Comparison of ENCODE assay signal across 8 mouse cellular contexts in the genomic region with DNA sequence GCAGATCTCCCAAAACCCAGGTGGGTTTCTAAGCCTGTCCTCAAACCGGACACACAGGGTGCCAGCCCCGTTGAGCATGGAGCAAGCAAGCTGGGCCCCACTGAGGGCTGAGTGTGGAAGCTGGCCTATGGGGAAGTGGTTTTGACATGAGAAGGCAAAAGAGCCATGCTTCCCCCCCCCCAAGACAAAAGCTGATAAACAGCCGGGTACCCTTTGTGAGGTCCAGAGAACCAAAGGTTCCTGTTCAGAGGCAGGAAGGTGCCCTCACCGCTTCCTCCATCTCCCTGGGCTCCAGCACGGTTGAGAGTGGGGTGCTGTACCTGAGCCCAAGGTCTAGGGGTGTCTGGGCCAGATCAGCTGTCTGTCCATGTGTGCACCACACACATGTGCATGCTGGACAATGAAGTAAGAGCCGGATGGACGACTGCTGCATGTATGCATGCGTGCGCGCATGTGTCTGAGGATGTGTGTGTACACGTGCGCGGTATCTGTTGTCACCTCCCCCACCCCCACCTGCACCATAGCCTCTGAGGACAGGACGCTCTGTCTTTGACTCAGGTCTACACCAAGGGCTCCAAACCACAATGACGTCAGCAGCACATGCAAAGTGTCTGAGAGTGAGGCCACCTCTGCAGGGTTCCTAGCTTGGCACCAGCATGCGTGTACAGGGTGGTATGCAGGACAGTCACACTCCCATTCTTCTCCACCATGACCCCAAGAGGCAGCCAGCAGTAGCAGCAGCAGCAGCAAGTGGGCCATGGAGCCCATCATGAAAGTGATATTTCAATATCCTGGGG.
A peak's percentile ranks its signal among the peaks of the same experiment; 100 is the strongest.
DNase-seq lines count a peak whose midpoint lies in the region; ATAC-seq and TF ChIP-seq lines count a peak whose summit lies in the region.
"Had no signal": no experiment of that assay in that cellular context is flagged by ENCODE, and none has a peak within 500 bp of the region (broad histone marks: within the 10 kb centered on the region; RNA-seq: fewer than 3 reads in every experiment).

No protein-coding gene starts in this region.

- ATAC-seq in G1E (ENCODE audit: extremely low read depth, insufficient number of reproducible peaks, low FRiP score, poor library complexity, severe bottlenecking), result peak; percentile 32
- ATAC-seq in liver, embryonic 12.5 days, result no peak
- no peak for ATAC-seq in forebrain, embryonic 12.5 days (ENCODE audit: low FRiP score)
- no peak for ATAC-seq in hindbrain, embryonic 16.5 days

- H3K4me1 ChIP-seq in G1E (ENCODE audit: insufficient read depth, low read depth, low read length), result peaks cover 95% of the 10 kb centered on the region
- peaks cover 69% of the 10 kb centered on the region for H3K4me1 ChIP-seq in liver, embryonic 12.5 days
- peaks cover 60% of the 10 kb centered on the region for H3K4me1 ChIP-seq in spleen, adult 2 months (ENCODE audit: control insufficient read depth, insufficient read depth, insufficient read length)
- no peaks in the 10 kb centered on the region; the same call in 1 of the 2 replicates for H3K4me1 ChIP-seq in forebrain, embryonic 12.5 days
- H3K4me1 ChIP-seq in hindbrain, embryonic 16.5 days (ENCODE audit: control insufficient read depth, insufficient read depth, low read depth, low read length), result no peaks in the 10 kb centered on the region

- peak overlapping the region; percentile 83 for H3K27ac ChIP-seq in liver, embryonic 12.5 days
- peak overlapping the region; percentile 97 for H3K27ac ChIP-seq in spleen, adult 2 months (ENCODE audit: insufficient read depth, low read length)
- no peak overlapping the region for H3K27ac ChIP-seq in forebrain, embryonic 12.5 days
- H3K27ac ChIP-seq in hindbrain, embryonic 16.5 days (ENCODE audit: low read depth, low read length), result no peak overlapping the region

- H3K4me2 ChIP-seq in liver, embryonic 12.5 days, result peak overlapping the region; percentile 37; the same call in 1 of the 2 replicates
- H3K4me2 ChIP-seq in forebrain, embryonic 12.5 days, result no peak overlapping the region
- H3K4me2 ChIP-seq in hindbrain, embryonic 16.5 days (ENCODE audit: low read length), result no peak overlapping the region

- H3K9me3 ChIP-seq in G1E (replicated peaks), result no peaks in the 10 kb centered on the region
- H3K9me3 ChIP-seq in liver, embryonic 12.5 days (replicated peaks), result no peaks in the 10 kb centered on the region
- H3K9me3 ChIP-seq in forebrain, embryonic 12.5 days, result no peaks in the 10 kb centered on the region
- no peaks in the 10 kb centered on the region for H3K9me3 ChIP-seq in hindbrain, embryonic 16.5 days (ENCODE audit: control insufficient read depth, low read length)

- peak; percentile 63 for TF ChIP-seq POLR2A in spleen, adult 2 months (IDR thresholded peaks at IDR 0.05; ENCODE audit: low read depth, low read length)

- peak overlapping the region; percentile 47; the same call in 1 of the 2 replicates for H3K9ac ChIP-seq in liver, embryonic 12.5 days
- H3K9ac ChIP-seq in forebrain, embryonic 12.5 days, result no peak overlapping the region
- no peak overlapping the region for H3K9ac ChIP-seq in hindbrain, embryonic 16.5 days (ENCODE audit: low read depth, low read length)

- H3K36me3 ChIP-seq in G1E (replicated peaks), result no peaks in the 10 kb centered on the region
- no peaks in the 10 kb centered on the region for H3K36me3 ChIP-seq in liver, embryonic 12.5 days
- H3K36me3 ChIP-seq in spleen, adult 2 months (ENCODE audit: control insufficient read depth, insufficient read depth, low read length), result no peaks in the 10 kb centered on the region
- H3K36me3 ChIP-seq in forebrain, embryonic 12.5 days (replicated peaks), result no peaks in the 10 kb centered on the region
- H3K36me3 ChIP-seq in hindbrain, embryonic 16.5 days (ENCODE audit: control insufficient read depth, insufficient read depth, low read length), result no peaks in the 10 kb centered on the region

- no peak for TF ChIP-seq CTCF in G1E (IDR thresholded peaks at IDR 0.05; ENCODE audit: low read depth, low read length)
- no peak for TF ChIP-seq CTCF in spleen, adult 2 months (IDR thresholded peaks at IDR 0.05; ENCODE audit: extremely low read depth, insufficient read depth, insufficient read length, insufficient replicate concordance)

- peak; percentile 96 for DNase-seq in CD4-positive helper T cell, adult 2 months (ENCODE audit: low read depth, low spot score)
- peak; percentile 53 for DNase-seq in G1E (ENCODE audit: low spot score)
- DNase-seq in spleen, adult 2 months (ENCODE audit: low read depth in 1 of 2, low spot score in 2 of 2), result peak; percentile 89 to 95
- no peak for DNase-seq in left cerebral cortex, adult 18-20 months (ENCODE audit: low spot score in 2 of 2)
- DNase-seq: kidney, postnatal 14 days had no signal

- H3K27me3 ChIP-seq in G1E (ENCODE audit: insufficient read depth, low read length), result no peaks in the 10 kb centered on the region
- no peaks in the 10 kb centered on the region for H3K27me3 ChIP-seq in liver, embryonic 12.5 days (replicated peaks)
- H3K27me3 ChIP-seq in spleen, adult 2 months (ENCODE audit: control insufficient read depth, insufficient read depth, low read length), result no peaks in the 10 kb centered on the region
- H3K27me3 ChIP-seq in forebrain, embryonic 12.5 days, result no peaks in the 10 kb centered on the region
- no peaks in the 10 kb centered on the region for H3K27me3 ChIP-seq in hindbrain, embryonic 16.5 days (replicated peaks; ENCODE audit: control insufficient read depth, insufficient read depth, low read length)

- 46% methylated on average over 16 of the region's 16 CpGs for WGBS in liver, embryonic 12.5 days (ENCODE audit: insufficient replicate concordance)
- WGBS in spleen, adult 2 months, result 7% methylated on average over 16 of the region's 16 CpGs
- WGBS in forebrain, embryonic 12.5 days, result 88% methylated on average over 16 of the region's 16 CpGs
- 90% methylated on average over 16 of the region's 16 CpGs for WGBS in hindbrain, embryonic 16.5 days

- H3K4me3 ChIP-seq in G1E (ENCODE audit: low read depth, low read length), result peak overlapping the region; percentile 66; the same call in 1 of the 2 replicates
- H3K4me3 ChIP-seq in liver, embryonic 12.5 days, result no peak overlapping the region
- H3K4me3 ChIP-seq in spleen, adult 2 months (ENCODE audit: extremely low read depth, insufficient read depth, insufficient read length), result peak overlapping the region; percentile 35; the same call in 1 of the 2 replicates
- no peak overlapping the region for H3K4me3 ChIP-seq in forebrain, embryonic 12.5 days (replicated peaks)
- no peak overlapping the region for H3K4me3 ChIP-seq in hindbrain, embryonic 16.5 days (ENCODE audit: low read length)

Comparison
In these comparisons a context has a peak if more than half of its experiments do, and no peak if none do; other contexts are left out.
1. DNase-seq: peak in CD4-positive helper T cell, adult 2 months (single experiment), G1E (single experiment) and spleen, adult 2 months (2 of 2); none in left cerebral cortex, adult 18-20 months (0 of 2).
2. H3K4me3 ChIP-seq: peak in G1E (single experiment) and spleen, adult 2 months (single experiment); none in liver, embryonic 12.5 days (single experiment), forebrain, embryonic 12.5 days (single experiment) and hindbrain, embryonic 16.5 days (single experiment).
3. H3K27ac ChIP-seq: peak in liver, embryonic 12.5 days (single experiment) and spleen, adult 2 months (single experiment); none in forebrain, embryonic 12.5 days (single experiment) and hindbrain, embryonic 16.5 days (single experiment).